Mouse (Mus musculus) thymus, adult 2 months (tissue): ENCODE data around the gene Slc35b2.

Experiments used
- CTCF ChIP-seq: fragments of 200-500 bp; IDR thresholded peaks from 2 replicates; pipeline ENCODE4 v1.5.1; 2012; ENCODE audit warnings: mild to moderate bottlenecking, control low read depth, low read length, moderate library complexity, borderline replicate concordance; ENCODE audit not compliant: control insufficient read depth, poor library complexity, insufficient read depth; ENCODE audit errors: extremely low read depth
- POLR2A ChIP-seq: fragments of 200-500 bp; IDR thresholded peaks from 2 replicates; pipeline ENCODE4 v1.6.1; 2012; ENCODE audit warnings: mild to moderate bottlenecking, low read length, control low read depth, moderate library complexity; ENCODE audit not compliant: control insufficient read depth, poor library complexity, insufficient read depth; ENCODE audit errors: extremely low read depth

DNA sequence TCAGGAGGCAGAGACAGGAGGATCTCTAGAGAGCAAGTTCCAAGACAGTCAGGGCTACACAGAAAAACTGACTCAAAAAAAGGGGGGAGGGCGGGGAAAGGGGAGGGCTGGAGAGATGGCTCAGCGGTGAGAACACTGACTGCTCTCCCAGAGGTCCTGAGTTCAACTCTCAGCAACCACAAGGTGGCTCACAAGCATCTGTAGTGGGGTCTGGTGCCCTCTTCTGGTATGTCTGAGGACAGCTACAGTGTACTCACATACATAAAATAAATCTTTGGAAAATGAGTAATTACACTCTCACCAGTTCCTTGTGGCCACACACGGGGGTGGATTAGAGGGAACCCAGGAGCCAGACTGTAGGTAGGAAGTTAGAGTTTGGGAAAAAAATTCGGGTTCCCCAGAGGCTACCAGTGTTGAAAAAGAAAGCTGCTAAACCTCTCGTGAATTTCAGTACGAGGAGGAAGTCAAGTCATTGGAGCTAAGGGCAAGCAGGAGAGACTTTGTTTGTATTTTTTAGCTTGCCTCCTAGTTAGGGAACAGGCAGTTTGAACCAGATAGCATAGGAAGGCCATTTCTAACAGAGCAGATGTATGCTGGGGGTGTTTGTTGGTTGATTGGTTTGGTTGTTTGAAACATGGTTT, 19.2 kb downstream of the Slc35b2 start:
- no peak for TF ChIP-seq POLR2A
- TF ChIP-seq CTCF, result peak; percentile 48; the same call in 1 of the 2 replicates
